Mouse (Mus musculus) ovary, adult 10 weeks (tissue): ENCODE data around the gene Gm17175. TPM values are rescaled to one million over a fixed set of nuclear protein-coding genes. Genes with fewer than 3 reads are reported as not detected.

Experiments
- polyA plus RNA-seq: library from polyadenylated mRNA; stranded (reverse); fragments of 350-450 nt; fragmentation: Illumina TruSeq; extraction: RNeasy Lipid Tissue Mini Kit (QIAGEN cat#74804); gene quantifications from one replicate; pipeline ENCODE4 v1.2.3, GENCODE M21; 2014

Gm17175 gene
- not detected for polyA plus RNA-seq

DNA sequence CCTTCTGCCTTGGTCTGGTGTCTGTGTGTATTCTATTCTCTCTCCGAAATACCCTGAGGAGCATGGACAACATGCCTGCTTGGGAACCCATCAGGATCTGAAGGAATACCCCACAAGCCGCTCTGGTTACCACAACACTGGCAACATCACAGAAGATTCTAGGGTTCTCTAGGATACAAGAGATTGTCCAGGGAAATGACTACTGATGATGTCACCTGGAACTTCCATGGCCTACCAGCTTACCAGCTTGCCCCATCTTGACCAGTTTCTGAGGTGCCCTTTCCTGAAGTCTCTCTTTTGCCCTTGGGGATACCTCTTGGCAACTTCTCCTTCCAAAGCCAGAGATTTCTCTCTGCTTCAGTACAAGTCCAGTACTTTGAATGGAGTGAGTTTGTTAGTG lies at the start of gene Gm17175:
TSS of gene Gm17175 (minus strand) at position 101 of the 400 bp plus-strand sequence.

DNA sequence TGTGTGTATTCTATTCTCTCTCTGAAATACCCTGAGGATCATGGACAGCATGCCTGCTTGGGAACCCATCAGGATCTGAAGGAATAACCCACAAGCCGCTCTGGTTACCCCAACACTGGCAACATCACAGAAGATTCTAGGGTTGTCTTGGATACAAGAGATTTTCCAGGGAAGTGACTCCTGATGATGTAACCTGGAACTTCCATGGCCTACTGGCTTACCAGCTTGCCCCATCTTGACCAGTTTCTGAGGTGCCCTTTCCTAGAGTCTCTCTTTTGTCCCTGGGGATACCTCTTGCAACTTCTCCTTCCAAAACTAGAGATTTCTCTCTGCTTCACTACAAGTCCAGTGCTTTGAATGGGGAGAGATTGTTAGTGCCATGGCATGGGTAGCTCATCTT lies 37.3 kb upstream of the Gm17175 start, which contains the start of gene Gm17078:
TSS of gene Gm17078 (minus strand) at position 101 of the 400 bp plus-strand sequence.

DNA sequence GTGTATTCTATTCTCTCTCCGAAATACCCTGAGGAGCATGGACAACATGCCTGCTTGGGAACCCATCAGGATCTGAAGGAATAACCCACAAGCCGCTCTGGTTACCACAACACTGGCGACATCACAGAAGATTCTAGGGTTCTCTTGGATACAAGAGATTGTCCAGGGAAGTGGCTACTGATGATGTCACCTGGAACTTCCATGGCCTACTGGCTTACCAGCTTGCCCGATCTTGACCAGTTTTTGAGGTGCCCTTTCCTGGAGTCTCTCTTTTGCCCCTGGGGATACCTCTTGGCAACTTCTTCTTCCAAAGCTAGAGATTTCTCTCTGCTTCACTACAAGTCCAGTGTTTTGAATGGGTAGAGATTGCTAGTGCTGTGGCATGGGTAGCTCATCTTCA lies 18.2 kb upstream of the Gm17175 start, which contains the start of gene Gm17174:
TSS of gene Gm17174 (minus strand) at position 101 of the 400 bp plus-strand sequence.

DNA sequence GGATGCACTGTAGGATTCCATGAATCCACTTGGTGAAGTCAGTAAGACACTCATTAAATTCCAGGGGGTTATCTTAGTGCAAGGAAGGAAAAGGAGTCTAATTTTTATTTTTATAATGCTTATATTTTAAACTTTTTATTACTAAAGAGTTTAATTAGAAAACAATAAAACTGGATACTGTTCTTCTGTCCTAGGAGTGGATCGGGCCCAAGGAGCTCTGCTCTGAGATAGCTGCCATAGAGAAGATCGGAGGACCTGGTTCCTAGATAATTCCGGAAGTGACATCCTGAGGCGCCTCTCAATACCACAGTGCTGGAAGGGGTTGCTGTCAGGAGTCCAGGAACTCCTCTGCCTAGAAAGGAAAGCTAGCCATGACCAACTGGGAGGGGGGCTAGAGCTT lies 21.4 kb downstream of the Gm17175 start, which contains the start of gene Gm5622:
TSS of gene Gm5622 (plus strand) at position 301 of the 400 bp plus-strand sequence.

Other genes with a start within 250 kb of the Gm17175 start
- gene Gm7247, start 212.3 kb downstream of the Gm17175 start, polyA plus RNA-seq = not detected
- gene Vmn2r88, start 163.2 kb downstream of the Gm17175 start, polyA plus RNA-seq = not detected
- not detected for gene Vmn2r89, start 122.2 kb downstream of the Gm17175 start, polyA plus RNA-seq
- gene Gm5622, start 21.3 kb downstream of the Gm17175 start, polyA plus RNA-seq = not detected
- gene Gm17174, start 18.1 kb upstream of the Gm17175 start, polyA plus RNA-seq = not detected
- not detected for gene Gm17078, start 37.2 kb upstream of the Gm17175 start, polyA plus RNA-seq
- gene Gm4181, start 61.6 kb upstream of the Gm17175 start, polyA plus RNA-seq = not detected
- not detected for gene Gm17079, start 121.4 kb upstream of the Gm17175 start, polyA plus RNA-seq
- not detected for gene Gm5800, start 143.1 kb upstream of the Gm17175 start, polyA plus RNA-seq
- gene Ang4, start 199.5 kb upstream of the Gm17175 start, polyA plus RNA-seq = not detected
- not detected for gene AY358078, start 226.0 kb upstream of the Gm17175 start, polyA plus RNA-seq